Mouse (Mus musculus) B cell, adult 2 months (primary cell): ENCODE data around the gene Zfp36l1.

Experiments
- DNase-seq, 2 experiments: peaks; one replicate each; pipeline ENCODE4 v3.0.0; 2022

Zfp36l1 gene

DNA sequence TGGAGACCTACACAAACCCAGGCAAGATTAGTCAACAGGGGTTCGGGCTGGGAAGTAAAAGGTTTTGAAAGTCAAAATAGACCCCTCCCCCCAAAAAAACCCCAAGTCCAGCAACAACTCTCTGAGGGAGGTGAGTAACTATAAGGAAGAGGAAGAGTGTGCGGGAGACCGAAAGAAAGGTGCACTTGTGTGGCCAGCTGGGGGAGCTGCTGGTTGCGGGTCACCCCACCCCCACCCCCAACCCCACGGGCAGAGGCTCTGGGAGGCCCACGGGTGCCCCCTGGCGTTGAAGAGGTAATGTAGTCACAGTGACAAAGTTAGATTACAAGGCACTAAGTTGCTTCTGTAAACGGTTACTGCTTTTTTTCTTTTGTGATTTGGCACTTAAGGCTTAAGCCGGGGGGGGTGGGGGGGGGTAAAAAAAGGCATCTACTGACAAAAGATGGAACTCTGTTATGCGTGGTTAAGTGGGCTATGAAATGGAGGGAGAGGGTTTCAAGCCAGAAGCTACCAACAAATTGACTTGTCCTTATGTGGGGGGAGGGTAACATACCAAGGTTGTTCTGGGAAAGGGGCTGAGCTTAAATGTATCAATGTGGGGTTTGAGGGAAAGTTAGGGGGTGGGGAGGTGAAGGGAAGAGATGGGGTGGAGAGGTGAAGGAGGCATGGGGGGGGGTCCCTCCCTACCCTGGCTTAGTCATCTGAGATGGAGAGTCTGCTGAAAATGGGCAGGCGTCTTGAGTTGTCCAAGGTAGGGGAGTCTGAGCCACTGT, 3.7 kb downstream of the Zfp36l1 start:
- peak; percentile 92 for DNase-seq

DNA sequence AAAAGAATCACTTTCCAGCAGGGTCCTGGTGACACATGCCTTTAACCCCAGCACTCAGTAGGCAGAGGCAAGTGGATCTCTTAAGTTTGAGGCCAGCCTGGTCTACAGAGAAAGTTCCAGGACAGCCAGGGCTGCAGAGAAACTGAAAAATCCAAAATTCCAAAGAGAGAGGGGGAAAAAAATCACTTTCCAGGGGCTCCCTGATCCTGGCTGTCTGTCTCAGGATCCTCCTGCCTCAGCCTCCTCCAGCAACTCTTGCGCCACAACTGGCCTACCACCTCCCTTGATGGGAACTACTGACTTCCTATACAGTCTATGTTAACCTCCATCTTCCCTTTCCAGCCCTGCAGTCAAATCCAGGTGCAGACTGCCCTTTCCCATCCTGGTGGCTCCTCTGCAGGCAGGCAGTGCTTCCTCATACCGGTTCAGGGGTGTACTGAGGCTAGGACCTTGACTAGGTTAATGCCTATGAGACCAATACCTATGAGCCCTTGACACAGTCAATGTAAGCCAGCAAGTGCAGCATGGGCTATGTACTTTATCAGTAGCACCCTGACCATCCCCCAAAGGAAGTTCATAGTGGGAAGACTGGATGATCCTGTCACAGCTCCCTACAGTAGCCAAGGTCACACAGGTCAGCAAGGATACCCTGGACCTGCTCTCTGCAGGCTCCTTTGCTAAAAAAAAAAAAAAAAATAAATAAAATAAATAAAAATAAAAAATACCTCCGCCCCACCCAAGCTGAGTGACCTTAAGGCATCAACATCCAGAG, 5.7 kb downstream of the Zfp36l1 start:
- peak; percentile 25 to 32 for DNase-seq

DNA sequence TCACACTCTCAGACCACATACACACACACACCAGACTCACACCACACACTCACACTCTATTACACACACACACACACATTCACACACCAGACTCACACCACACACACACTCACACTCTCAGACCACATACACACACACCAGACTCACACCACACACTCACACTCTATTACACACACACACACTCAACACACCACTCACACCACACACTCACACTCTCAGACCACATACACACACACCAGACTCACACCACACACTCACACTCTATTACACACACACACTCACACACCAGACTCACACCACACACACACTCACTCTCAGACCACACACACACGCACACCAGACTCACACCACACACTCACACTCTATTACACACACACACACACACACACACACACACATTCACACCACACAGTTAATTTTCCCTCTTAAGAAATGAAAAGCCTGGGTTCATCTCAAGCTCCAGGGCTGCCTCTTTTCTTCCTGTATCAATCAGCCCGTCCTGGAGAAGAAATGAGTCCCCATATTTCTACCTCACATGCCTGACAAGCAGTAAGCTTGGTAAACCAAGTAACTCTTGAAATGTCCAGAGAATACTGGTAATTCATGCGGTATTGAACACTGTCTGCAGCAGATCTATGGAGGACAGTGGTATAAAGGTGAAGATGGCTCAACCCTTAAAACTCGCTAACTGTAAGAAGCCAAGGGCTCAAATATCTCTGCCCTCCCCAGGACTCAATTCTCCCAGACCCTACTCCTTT, 6.5 kb downstream of the Zfp36l1 start:
- DNase-seq = no peak

DNA sequence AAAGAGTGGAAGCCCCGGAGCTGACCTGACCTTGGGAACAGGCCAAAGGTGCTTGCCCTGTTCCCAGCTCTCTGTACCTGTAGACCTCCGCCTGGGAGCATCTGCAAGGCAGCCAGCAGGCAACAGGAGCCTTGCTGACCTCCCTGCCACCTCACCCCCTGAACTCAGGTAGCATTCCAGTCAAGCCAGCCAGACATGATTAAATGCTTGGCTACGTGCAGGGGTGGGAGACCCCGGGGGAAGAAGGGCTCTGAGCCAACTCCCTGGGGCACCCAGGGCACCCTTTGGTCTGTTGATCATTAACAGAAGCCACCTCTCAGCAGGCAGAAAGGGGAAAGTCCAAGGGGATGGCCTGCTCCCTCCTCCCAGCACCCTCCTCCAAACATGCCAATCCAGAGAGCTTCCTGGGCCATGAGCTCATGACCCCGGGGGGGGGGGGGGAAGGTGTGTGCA, 9.3 kb downstream of the Zfp36l1 start:
- no peak for DNase-seq

DNA sequence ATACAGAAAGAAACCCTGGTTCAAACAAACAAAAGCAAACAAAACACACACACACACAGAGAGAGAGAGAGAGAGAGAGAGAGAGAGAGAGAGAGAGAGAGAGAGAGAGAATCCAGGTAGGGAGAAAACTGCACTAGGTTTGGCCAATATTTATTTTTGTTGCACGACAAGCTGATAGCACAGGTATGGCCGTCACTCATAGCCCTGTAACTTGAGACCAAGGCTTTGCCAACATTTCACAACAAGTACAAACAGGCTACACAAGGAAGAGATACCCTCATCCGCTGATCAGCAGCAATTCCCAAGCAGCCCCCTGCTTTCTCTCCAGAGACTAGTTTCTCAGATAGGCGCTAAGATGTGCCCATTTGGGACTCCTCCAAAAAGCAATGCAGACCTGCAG, 9.7 kb downstream of the Zfp36l1 start:
- no peak for DNase-seq

DNA sequence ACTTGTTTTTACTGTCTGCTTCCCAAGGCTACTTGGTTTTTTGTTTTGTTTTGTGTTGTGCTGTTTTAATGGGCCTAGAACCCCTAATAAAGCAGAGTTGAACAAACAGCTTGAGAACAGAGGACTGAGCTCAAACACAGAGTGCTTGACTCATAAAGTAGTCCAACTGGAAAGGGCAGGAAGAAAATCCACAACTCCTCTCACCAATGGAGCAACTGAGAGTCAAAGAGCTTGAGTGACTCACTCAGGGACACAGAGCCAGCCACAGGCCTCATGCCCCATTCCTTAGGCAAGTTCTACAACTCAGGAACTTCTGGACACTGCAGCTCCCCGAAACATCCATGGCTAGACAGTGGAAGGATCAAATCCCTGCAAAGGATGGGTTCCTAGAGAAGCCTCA, 14.0 kb downstream of the Zfp36l1 start:
- DNase-seq = no peak

DNA sequence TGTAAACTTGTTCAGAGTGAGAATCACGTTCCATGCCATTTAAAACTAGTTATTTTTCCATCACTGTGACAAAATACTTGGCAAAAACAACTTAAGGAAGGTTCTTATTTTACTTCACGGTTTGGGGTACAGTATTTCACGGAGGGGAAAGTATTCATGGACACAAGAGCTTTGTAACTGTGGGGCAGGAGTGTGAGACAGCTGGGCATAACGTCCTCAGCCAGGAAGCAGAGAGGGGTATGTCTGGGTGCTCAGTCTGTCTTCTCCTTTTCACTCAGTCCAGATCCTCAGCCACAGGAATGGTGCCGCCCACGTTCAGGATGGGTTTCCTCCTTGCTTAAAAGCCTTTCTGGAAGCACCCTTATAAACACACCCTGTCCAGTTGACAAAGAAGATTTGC, 16.1 kb downstream of the Zfp36l1 start:
- no peak for DNase-seq

DNA sequence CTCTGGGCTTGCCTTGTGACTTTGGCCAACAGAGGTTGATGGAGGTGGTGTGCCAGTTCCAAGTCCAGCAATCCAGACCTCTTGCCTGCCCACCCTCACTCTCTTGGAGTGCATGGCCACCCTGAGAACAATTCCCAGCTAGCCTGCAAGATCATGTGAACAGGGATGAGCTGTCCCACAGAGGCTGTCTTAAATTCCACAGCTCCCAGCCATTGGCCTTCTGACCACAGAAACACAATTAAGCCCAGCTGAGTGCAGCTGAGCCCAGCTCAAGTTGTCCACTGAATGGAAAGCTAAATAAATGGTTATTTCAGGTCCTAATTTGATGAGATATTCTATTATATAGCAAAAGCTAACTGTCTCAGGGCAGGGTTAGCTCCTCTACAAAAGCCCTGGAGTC, 20.0 kb downstream of the Zfp36l1 start:
- DNase-seq = no peak

DNA sequence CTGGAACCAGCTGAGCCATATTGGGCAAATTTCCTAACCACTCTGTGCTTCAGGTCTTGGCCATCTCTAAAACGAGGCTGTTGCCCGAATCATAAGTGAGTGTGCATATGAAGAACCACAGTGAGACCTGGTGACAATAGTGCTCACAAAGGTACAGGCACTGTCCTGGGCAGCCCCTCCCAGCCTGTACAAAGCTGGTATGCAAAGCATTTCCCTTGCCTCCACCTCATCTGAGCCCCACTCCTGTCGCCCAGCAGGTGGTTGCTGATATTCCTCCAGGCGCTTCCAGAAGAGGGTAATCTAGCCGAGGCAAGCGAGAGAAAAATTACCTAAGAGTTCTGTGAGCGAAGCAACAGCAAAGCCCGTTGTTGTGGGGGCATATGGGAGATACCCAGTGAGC, 21.7 kb downstream of the Zfp36l1 start:
- peak; percentile 29 to 37 for DNase-seq

DNA sequence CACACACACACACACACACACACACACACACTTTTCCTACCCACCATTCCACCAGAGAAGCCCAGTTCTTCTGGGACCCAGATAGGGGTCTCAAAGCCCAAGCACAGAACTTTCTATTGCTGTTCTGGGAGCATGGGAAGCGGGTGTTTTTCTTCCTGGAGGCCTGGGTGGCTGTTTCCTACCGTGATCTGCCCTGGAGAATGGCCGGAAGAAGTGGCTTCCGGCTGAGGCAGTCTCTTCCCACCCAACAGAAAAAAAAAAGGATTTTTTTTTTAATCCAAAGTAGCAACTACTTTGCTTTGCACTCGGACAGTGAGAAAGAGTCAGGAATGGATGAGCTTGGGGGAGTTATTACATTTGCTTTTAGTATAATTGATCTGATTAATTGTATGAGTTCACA, 22.3 kb downstream of the Zfp36l1 start:
- no peak for DNase-seq

DNA sequence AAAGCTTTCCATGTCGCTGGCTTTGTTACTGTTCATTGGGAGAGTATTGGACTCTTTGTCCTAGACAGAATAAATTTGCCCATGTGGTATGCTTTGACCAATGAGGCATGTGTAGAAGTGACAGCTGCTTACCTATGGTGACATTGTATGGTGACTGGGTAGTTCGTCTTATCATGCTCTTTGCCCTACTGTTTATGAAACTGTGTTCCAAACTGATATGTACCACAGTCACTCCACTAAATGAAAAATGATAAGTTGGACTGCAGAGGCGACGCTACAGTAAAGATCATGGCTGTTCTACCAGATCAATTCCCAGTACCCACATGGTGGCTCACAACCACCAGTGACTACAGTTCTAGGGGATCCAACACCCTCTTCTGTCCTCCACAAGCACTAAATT, 24.7 kb downstream of the Zfp36l1 start:
- no peak for DNase-seq

DNA sequence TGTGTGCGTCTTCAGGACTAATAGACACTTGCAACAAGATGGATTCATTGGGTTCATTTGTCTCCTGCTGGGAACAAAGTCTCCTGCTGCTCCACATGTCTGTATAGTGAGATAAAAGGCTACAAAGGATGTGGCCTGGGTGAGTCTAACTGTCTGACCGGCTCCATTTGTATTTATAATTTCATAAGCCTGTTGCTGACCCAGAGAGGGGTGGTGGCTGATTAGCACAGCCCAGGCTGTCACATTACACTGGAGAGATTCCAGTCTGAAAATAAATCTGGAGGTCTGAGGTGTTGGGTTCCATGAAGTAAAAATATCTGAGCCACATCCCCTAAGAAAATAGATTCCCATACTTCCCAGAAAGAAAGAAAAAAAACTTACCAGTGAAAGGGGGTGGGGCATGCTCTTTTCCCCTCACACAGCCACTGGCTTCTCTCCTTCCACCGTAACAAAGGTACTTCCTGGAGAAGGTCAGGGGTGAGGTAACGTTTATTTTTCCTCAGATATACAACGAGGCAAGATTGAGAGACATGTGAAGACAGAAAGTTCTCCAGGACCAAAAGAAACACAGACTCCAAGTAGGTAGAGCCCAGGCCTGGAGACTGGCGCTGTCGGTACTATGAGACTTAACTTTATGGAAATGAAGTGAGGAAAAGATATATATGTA, 28.2 kb downstream of the Zfp36l1 start:
- no peak for DNase-seq

DNA sequence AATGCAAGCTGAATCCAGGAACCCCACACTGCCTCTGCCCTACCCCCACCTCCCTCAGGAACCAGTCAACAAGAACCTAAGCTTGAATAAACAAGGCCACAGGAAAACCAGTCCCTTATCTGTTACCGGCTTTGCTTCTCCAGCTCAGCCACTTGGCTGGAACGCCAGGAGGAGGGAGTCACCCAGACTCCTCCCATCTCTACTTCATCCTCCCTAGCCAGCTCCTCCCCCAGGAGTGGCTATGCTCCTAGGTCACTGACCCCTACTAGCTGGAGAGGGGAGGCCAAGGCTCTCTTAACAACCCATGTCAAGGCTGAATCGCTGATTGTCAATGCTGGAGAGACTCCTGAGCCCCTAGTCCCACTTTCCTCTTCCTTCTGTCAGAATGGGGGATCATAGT, 28.9 kb downstream of the Zfp36l1 start:
- no peak for DNase-seq

DNA sequence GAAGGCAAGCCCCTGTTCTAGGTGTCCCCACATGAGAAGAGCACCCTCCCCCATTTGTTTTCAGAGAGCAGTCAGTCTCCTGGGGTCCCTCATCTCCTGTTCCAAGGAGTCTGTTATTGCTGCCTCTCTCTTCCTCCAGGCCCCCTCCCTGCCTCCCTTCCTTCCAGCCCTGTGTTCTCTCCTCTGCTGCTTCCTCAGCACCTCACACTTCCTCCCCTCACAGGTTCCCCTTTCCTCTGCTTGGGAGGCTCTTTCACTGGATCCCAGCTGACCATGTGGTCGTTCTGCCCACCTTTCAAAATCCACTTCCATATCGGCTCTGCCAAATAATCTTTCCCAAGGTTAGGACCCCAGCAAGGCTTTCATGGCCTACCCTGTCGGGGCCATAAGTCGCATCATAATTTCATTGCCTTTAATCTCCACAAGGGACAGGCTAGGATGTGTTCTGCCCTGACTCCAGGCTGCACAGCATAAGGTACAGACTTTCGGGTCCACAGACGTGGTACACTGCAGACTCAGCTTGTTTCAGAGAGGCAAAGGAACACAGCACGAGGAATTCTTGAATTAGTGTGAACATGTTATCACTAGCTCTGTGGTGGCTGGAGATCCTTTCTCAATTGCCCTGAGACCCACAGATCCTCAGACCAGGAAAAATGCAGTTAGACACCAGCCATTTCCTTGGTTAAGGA, 29.5 kb downstream of the Zfp36l1 start:
- no peak for DNase-seq

DNA sequence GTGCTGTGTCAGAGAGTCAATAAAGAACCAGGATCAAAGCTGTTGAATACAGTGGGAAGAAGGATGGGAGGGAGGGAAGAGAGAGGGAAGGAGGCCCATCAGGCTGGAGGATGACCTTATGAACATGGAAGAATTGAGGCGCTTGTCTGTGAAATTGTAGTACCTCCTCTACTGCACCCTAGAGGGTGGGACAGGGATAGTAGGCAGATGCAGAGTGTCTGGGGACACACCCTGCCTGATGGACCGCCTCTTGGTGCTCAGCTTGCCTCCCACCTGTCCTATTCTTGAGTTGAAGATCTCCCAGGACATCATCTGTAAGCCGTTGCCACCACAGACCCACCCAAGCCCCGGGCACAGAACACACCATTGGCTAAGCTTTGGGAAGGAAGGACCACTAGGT, 30.1 kb downstream of the Zfp36l1 start:
- no peak for DNase-seq

DNA sequence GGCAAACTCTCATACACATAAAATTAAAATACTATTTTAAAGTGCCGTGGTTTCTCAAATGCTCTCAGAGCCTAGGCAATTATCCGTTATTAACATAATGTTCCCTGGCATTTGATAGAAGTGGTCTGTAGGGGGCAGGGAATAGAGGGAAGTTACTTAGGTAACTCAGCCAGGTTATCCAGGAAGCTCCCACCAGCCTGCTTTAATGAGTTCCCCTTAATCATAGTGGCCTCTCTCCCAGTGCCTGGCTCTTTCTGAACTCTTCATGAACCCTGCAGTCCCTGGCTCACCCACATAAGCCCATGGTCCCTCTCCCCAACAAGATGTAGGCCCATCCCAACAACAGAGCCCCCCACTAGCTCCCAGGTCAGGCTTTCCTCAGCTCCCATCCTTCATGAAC, 31.4 kb downstream of the Zfp36l1 start:
- DNase-seq = no peak

DNA sequence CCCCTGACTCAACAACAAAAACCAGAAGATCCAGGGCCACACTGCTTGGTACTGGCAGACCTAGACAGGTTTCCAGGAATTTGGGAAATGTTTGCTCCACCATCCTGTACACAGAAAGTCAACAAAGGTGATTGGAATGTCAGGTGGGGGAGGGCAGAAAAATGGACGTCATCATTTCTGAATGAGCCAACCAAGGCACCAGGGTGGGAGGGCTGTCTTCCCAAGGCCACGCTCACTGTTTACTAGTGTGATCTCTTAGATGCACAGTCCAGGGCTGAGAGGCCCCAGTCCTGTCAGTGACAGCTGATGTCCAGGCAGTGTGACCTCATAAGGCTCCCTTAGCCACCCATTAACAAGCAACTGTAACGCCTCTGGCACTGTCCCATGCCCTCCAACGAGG, 32.9 kb downstream of the Zfp36l1 start:
- DNase-seq = no peak

DNA sequence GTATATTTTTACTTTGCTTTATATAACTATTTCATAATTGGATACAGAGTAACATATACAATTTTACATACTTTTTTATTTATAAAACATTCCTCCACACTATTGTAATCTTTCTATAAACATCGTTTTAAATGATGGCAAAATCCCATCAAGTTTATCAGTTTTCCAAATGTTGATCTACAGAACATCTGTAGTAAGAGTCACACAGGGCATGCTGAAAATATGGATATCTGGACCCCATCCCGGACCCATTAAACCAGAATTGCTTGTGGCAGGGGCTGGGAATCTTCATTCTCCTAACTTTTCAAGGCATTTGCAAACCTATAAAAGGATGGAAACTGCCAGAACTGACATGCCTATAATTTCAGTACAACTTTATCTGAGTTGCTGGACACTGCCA, 38.5 kb downstream of the Zfp36l1 start:
- DNase-seq = no peak

DNA sequence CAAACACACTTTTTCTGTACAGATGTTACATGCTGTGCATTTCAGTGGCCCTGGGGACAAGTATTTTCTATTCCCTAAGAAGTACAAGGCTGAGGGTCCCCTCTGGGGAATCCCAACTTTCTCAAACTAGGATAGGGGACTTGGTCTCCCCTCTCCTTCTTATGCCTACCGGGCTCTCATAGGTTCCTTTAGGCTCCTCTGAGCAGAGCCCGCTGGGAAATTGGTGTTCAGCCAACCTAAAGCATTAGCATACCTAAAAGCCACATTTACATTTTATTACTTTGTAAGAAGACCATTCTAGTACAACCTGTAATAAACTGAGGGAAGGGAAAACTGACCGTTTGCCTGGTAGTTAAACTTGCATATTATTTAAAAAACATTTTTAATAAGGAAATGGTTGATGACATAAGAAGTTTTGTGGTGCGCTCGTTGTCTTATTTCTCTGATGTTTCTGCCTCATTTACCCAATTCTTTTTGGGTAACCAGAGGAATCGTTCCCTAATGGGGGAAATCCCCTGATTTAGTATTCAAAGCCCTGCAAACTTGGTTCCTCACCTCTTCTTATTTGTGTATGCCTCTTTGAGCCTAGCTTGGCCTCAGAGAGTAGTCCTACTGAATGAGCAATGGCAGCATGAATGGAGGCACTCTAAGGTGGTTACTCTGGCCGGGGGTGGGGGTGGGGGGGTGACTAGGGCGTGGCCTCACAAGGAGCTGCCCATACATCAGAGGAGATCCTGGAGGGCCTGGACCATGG, 42.1 kb downstream of the Zfp36l1 start:
- DNase-seq = peak; percentile 56 to 68

DNA sequence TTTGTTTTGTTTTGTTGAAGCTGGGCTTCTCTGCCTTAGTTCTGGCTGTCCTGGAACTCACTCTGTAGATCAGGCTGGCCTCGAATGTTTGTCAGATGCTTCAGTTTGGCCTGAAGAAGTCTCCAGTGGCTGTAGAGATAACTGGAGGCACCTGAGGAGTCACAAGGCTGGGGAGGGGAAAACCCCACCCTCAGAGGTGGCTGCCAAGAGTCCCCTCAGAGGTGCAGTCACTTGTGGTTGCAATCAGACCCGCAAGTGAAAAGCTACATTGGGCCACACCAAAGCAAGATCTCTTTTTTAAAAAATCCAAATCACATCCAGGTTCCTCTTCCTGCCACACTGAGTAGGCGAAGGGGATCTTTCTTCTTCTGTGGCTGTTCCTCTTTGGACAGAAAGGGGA, 43.8 kb downstream of the Zfp36l1 start:
- peak; percentile 68 to 78 for DNase-seq

DNA sequence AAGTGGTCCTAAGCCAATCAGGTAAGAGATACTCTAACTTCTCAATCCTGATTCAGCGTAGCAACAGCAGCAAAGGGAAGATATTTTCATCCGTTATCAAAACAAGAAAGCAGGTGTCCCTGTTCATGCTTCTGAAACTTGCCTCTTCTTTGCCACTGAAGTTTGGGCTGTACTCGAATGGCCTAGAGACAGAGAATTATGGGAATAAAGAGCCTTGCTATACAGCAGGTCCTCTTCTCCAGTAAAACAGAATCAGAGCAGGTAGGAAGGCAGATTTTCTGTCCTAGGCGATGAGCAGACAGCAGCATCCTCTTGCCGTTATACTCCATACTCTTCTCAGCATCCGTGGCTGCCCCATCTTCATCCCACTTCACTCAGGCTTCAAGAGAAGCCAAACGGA, 44.8 kb downstream of the Zfp36l1 start:
- no peak for DNase-seq

DNA sequence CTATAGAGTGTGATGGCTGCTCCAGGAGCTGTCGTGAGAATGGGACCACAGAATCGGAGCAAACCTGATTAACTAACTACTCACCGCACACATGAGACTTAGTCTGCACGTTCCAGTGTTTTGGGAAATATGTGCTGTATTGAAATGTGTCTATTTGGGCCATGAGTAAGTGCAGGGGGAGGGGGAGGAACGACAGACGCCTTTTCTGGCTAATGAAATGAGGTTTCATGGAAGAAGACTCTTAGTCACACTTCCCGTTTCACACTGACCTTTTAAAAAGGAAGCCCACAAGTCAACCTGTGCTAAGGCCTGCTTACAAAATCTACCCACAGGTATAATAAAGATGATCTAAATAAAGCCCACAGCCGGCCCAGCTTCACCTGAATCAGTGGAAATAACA, 47.8 kb downstream of the Zfp36l1 start:
- peak; percentile 48 to 62 for DNase-seq
